Mouse (Mus musculus): Measurements from ENCODE around the gene Kmt2e. TPM values are rescaled to one million over a fixed set of nuclear protein-coding genes. Genes with fewer than 3 reads are reported as not detected.

The Kmt2e gene
- polyA plus RNA-seq (2021): 56.3 TPM

- no peaks in the 10 kb centered on the region for H3K27me3 ChIP-seq
- peak; percentile 68 for ATAC-seq
- TF ChIP-seq CTCF (IDR thresholded peaks at IDR 0.05): no peak
- in situ Hi-C loops (cut with MboI; ENCODE audit: low pct_unique_long_range_greater_than_20kb): loop anchor here (25.0 kb wide), 2 partner anchors 1003 to 1947 kb away; partner anchors contain the start of genes Fastk and Tmub1
- ChIA-PET POLR2A (interaction anchor here (0.6 to 7.1 kb wide), 8 partner anchors 9 to 243 kb away, joined by 3 to 68 read pairs (median 4); no protein-coding TSS in a partner anchor), CTCF (interaction anchor here (1.3 to 1.5 kb wide), 3 partner anchors 12 to 19 kb away, joined by 3 to 10 read pairs (median 7); no protein-coding TSS in a partner anchor)
- DNase-seq (ENCODE audit: low read depth, low spot score): peak; percentile 56
Observed at GRCm38 (mm10) chr5:23433720-23434597, at the start of gene Kmt2e. Gene Kmt2e (plus strand): TSS chr5:23434441.

GRCm38 (mm10) chr5:23385136-23385535 lies 49.1 kb upstream of the Kmt2e start:
- CTCF ChIA-PET: no interaction called here
- H3K27me3 ChIP-seq: no peaks in the 10 kb centered on the region
- TF ChIP-seq CTCF (IDR thresholded peaks at IDR 0.05): peak; percentile 74
- no peak for ATAC-seq
- DNase-seq (ENCODE audit: low read depth, low spot score): no peak
- POLR2A ChIA-PET: no interaction called here
- in situ Hi-C loops (cut with MboI; ENCODE audit: low pct_unique_long_range_greater_than_20kb): no loop called here

- in situ Hi-C loops (cut with MboI; ENCODE audit: low pct_unique_long_range_greater_than_20kb): no loop called here
- ATAC-seq: no peak
- POLR2A ChIA-PET: no interaction called here
Observed at GRCm38 (mm10) chr5:23385763-23386217, 48.5 kb upstream of the Kmt2e start.

GRCm38 (mm10) chr5:23386562-23387312 lies 47.5 kb upstream of the Kmt2e start:
- ATAC-seq (peak; percentile 92), DNase-seq (ENCODE audit: low read depth, low spot score) (peak; percentile 81)
- CTCF ChIA-PET: interaction anchor here (0.8 to 1.4 kb wide), 3 partner anchors 13 to 58 kb away, joined by 3 to 4 read pairs (median 3); no protein-coding TSS in a partner anchor
- in situ Hi-C loops (cut with MboI; ENCODE audit: low pct_unique_long_range_greater_than_20kb): no loop called here
- POLR2A ChIA-PET: interaction anchor here (0.5 kb wide), 1 partner anchor 137 kb away, joined by 3 read pairs; no protein-coding TSS in a partner anchor
- TF ChIP-seq CTCF (IDR thresholded peaks at IDR 0.05): no peak
- H3K27me3 ChIP-seq: no peaks in the 10 kb centered on the region

More at GRCm38 (mm10) chr5:23385763-23386217, 48.5 kb upstream of the Kmt2e start:
- DNase-seq (ENCODE audit: low read depth, low spot score): no peak
- no peak for TF ChIP-seq CTCF (IDR thresholded peaks at IDR 0.05)
- CTCF ChIA-PET: no interaction called here
- H3K27me3 ChIP-seq: no peaks in the 10 kb centered on the region

- POLR2A ChIA-PET: no interaction called here
- in situ Hi-C loops (cut with MboI; ENCODE audit: low pct_unique_long_range_greater_than_20kb): no loop called here
- no peak for DNase-seq (ENCODE audit: low read depth, low spot score)
- no peak for TF ChIP-seq CTCF (IDR thresholded peaks at IDR 0.05)
- no peak for ATAC-seq
- no peaks in the 10 kb centered on the region for H3K27me3 ChIP-seq
- CTCF ChIA-PET: interaction anchor here (1.1 to 1.4 kb wide), 3 partner anchors 12 to 371 kb away, joined by 3 to 4 read pairs (median 3); no protein-coding TSS in a partner anchor
Observed at GRCm38 (mm10) chr5:23387313-23387666, 47.0 kb upstream of the Kmt2e start.

- in situ Hi-C loops (cut with MboI; ENCODE audit: low pct_unique_long_range_greater_than_20kb): no loop called here
- H3K27me3 ChIP-seq: no peaks in the 10 kb centered on the region
- POLR2A ChIA-PET: interaction anchor here (0.7 kb wide), 1 partner anchor 72 kb away, joined by 7 read pairs; no protein-coding TSS in a partner anchor
- TF ChIP-seq CTCF (IDR thresholded peaks at IDR 0.05): no peak
- CTCF ChIA-PET: interaction anchor here (1.1 to 1.4 kb wide), 2 partner anchors 12 to 370 kb away, joined by 3 to 4 read pairs; no protein-coding TSS in a partner anchor
- DNase-seq (ENCODE audit: low read depth, low spot score): no peak
- ATAC-seq: no peak
Observed at GRCm38 (mm10) chr5:23388091-23388490, 46.1 kb upstream of the Kmt2e start.

GRCm38 (mm10) chr5:23389601-23390305 lies 44.5 kb upstream of the Kmt2e start:
- POLR2A ChIA-PET: interaction anchor here (1.3 kb wide), 1 partner anchor 10 kb away, joined by 4 read pairs; no protein-coding TSS in a partner anchor
- ATAC-seq (no peak), DNase-seq (ENCODE audit: low read depth, low spot score) (no peak)
- in situ Hi-C loops (cut with MboI; ENCODE audit: low pct_unique_long_range_greater_than_20kb): no loop called here
- CTCF ChIA-PET: interaction anchor here (0.6 to 2.3 kb wide), 2 partner anchors 10 to 26 kb away, joined by 3 to 8 read pairs; no protein-coding TSS in a partner anchor
- no peak for TF ChIP-seq CTCF (IDR thresholded peaks at IDR 0.05)
- H3K27me3 ChIP-seq: no peaks in the 10 kb centered on the region

- TF ChIP-seq CTCF (IDR thresholded peaks at IDR 0.05): no peak
- no peak for ATAC-seq
- no peak for DNase-seq (ENCODE audit: low read depth, low spot score)
Observed at GRCm38 (mm10) chr5:23391714-23392113, 42.5 kb upstream of the Kmt2e start.

DNA sequence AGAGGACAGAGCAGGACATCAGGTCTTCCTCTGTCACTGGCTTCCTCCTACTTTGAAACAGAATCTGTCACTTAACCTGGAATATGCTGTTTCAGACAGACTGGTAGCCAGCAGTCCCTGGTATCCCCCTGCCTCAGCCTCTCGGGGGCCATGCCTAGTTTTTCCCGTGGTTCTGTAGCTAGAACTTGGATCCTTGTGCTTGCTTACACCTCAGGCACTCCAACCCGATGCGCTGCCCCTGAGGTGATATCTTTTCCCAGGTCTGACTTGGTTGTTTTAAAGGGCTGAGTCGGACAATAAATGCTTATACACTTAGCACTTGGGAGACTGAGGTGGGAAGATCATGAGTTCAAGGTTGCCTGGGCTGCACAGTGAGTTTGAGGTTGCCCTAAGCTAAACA lies 40.4 kb upstream of the Kmt2e start:
- no peak for ATAC-seq
- ChIA-PET POLR2A (no interaction called here), CTCF (interaction anchor here (2.2 kb wide), 1 partner anchor 11 kb away, joined by 5 read pairs; no protein-coding TSS in a partner anchor)
- in situ Hi-C loops (cut with MboI; ENCODE audit: low pct_unique_long_range_greater_than_20kb): no loop called here
- DNase-seq (ENCODE audit: low read depth, low spot score): no peak
- TF ChIP-seq CTCF (IDR thresholded peaks at IDR 0.05): no peak
- H3K27me3 ChIP-seq: no peaks in the 10 kb centered on the region

More at GRCm38 (mm10) chr5:23391714-23392113, 42.5 kb upstream of the Kmt2e start:
- H3K27me3 ChIP-seq: no peaks in the 10 kb centered on the region
- POLR2A ChIA-PET: interaction anchor here (1.6 kb wide), 1 partner anchor 27 kb away, joined by 3 read pairs; no protein-coding TSS in a partner anchor
- in situ Hi-C loops (cut with MboI; ENCODE audit: low pct_unique_long_range_greater_than_20kb): no loop called here
- CTCF ChIA-PET: interaction anchor here (1.3 to 2.3 kb wide), 4 partner anchors 8 to 27 kb away, joined by 3 to 8 read pairs (median 4); no protein-coding TSS in a partner anchor
